Mouse (Mus musculus) lung, adult 2 months (tissue): ENCODE measurements at regions not wholly inside any gene's neighbourhood (a gene's known extent, or its start where the extent isn't known, plus 50 kb on each side); places are given as distances from the start of the nearest gene placed in this dataset.

ENCODE experiments used
- DNase-seq: peaks from one replicate; pipeline ENCODE4 v3.0.0; 2022
- H3K4me1 ChIP-seq: fragments of 200-500 bp; 2 replicates; pipeline ENCODE4 v1.6.1; 2011; ENCODE audit warnings: low read length; ENCODE audit not compliant: control insufficient read depth, insufficient read depth
- H3K4me3 ChIP-seq: fragments of 200-500 bp; replicated peaks from 2 replicates; pipeline ENCODE3; 2011; ENCODE audit warnings: low read depth, mild to moderate bottlenecking, control low read depth, low read length; ENCODE audit errors: extremely low read depth
- CTCF ChIP-seq: fragments of 200-500 bp; IDR thresholded peaks from 2 replicates; pipeline ENCODE4 v1.5.1; 2011; ENCODE audit warnings: mild to moderate bottlenecking, low read length, control low read depth; ENCODE audit not compliant: insufficient read depth
- POLR2A ChIP-seq: fragments of 200-500 bp; IDR thresholded peaks from 2 replicates; pipeline ENCODE4 v1.6.1; 2011; ENCODE audit warnings: low read depth, mild to moderate bottlenecking, control low read depth, low read length, borderline replicate concordance; ENCODE audit errors: extremely low read depth
- WGBS: fragments of 180-500 bp; shearing (Covaris S2); methylation state at CpG from one replicate; pipeline ENCODE4 v1.1.7; 2018; 5-methylcytosine and 5-hydroxymethylcytosine counted together

DNA sequence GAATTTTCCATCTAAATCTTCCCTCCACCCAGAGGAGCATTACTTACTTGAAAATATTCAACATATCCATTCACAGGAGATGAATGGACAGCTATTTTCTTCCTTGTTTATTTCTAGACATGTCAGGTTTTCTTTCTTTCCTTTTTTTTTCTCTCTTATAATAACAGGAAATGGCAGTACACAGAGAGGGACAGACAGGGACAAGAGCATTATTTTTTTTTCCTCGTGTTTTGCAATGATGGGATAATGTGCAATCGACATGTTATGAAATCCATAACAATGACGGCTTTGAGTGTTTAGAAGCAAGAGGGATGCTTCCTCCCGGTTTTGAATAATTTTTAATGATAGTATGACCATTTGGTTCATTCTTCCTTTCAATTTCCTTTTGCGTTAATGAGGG, 86.6 kb upstream of the Gm765 start:
- no peak for DNase-seq
- 42% methylated on average over 5 of the region's 5 CpGs for WGBS
- Histone ChIP-seq H3K4me3 (no peak overlapping the region), H3K4me1 (no peaks in the 10 kb centered on the region)
- TF ChIP-seq POLR2A (no peak), CTCF (no peak)

DNA sequence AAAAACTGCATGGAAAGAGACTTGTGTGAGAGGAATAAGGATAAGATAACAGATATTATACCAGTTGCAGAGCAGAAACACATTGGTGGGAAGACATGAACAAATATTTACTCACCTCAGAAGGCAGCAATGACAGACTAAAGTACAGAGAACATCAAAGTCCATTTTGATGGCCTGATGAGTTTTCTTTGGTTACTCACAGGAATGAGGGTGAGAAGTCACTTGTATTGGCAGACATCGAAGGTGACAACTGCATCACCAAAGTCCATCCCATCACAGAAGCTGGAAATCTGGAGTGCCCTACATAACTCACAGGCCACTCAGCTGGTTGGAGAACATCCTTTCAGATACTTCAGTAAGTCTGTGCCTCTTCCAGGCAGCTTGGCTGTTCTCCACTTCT, 60.1 kb upstream of the Gm765 start:
- TF ChIP-seq POLR2A, result no peak
- TF ChIP-seq CTCF, result no peak
- 74% methylated on average over 1 of the region's 1 CpGs for WGBS

DNA sequence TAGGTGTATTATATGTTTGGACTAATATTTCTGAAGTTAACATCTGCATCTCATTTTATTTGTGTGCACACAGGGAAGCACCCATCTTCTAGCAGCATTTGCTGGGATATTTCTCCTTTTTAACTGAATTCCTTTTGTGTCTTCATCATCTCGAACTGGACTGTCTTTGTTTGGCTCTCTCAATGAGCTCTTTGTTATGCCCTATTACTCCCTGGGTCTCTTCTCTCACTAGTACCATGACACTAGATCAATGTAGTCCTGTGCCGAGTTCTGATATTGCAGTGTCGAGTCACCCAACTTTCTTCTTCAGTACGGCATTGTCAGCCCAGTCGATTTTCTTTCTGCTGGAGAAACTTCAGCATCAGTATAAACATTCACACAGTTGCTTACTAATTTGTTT, 52.0 kb upstream of the Gm765 start:
- WGBS, result 84% methylated on average over 5 of the region's 5 CpGs
- Histone ChIP-seq H3K4me3 (no peak overlapping the region), H3K4me1 (no peaks in the 10 kb centered on the region)
- TF ChIP-seq POLR2A (no peak), CTCF (no peak)
- DNase-seq, result no peak

More for the DNA sequence above, 60.1 kb upstream of the Gm765 start:
- H3K4me3 ChIP-seq, result no peak overlapping the region
- no peaks in the 10 kb centered on the region for H3K4me1 ChIP-seq
- DNase-seq, result no peak
